Mouse (Mus musculus) ES-Bruce4 (cell line): ENCODE results near the gene Glipr1.

ENCODE experiments used
- CTCF ChIP-seq: IDR thresholded peaks from one replicate; pipeline ENCODE4 v1.8.1; 2011; ENCODE audit warnings: low read depth, low read length
- POLR2A ChIP-seq: IDR thresholded peaks from one replicate; pipeline ENCODE4 v1.8.1; 2011; ENCODE audit warnings: low read length; ENCODE audit not compliant: insufficient read depth

GRCm38 (mm10) chr10:111966394-111966793 lies 36.0 kb downstream of the Glipr1 start:
- TF ChIP-seq POLR2A (no peak), CTCF (no peak)
